Mouse (Mus musculus) liver, embryonic 14 days (tissue): ENCODE measurements around the gene Ccl2. TPM values are rescaled to one million over a fixed set of nuclear protein-coding genes. Genes with fewer than 3 reads are reported as not detected.

ENCODE experiments used
- polyA plus RNA-seq: library from polyadenylated mRNA; depleted of rRNA; stranded (reverse); fragments of >200 nt; gene quantifications from 2 replicates; pipeline ENCODE4 v1.2.3, GENCODE M21; 2012; rRNA removed

Gene Ccl2
- 1.1 and 1.3 TPM in 2 replicates for polyA plus RNA-seq

DNA sequence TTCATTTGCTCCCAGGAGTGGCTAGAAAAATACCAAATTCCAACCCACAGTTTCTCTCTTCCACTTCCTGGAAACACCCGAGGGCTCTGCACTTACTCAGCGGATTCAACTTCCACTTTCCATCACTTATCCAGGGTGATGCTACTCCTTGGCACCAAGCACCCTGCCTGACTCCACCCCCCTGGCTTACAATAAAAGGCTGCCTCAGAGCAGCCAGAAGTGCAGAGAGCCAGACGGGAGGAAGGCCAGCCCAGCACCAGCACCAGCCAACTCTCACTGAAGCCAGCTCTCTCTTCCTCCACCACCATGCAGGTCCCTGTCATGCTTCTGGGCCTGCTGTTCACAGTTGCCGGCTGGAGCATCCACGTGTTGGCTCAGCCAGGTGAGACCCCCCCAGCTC lies at the start of gene Ccl2:
Gene Ccl2, plus strand, starts transcription at position 216 of the 400 bp plus-strand sequence.

DNA sequence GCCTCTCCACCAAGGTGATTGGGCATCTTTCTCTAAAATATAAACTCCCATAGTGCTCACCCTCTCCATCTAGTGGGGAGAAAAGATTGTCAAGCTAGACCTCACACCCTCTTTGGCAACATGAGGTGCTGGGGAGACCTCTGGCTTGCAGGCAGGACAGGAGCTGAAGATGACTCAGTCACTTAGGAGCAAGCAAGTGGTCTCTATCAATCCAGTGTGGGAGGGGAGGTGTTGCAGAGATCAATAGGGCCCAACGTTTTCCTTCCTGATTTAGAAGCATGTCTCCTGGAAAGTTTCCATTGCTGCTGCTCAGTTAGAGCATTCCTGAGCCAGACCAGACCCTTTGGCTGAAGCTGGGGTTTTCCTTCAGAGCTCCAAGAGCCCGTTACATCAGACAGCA lies 3.2 kb downstream of the Ccl2 start, which contains the start of gene Gm17268:
Gene Gm17268, minus strand, starts transcription at position 28 of the 400 bp plus-strand sequence.

DNA sequence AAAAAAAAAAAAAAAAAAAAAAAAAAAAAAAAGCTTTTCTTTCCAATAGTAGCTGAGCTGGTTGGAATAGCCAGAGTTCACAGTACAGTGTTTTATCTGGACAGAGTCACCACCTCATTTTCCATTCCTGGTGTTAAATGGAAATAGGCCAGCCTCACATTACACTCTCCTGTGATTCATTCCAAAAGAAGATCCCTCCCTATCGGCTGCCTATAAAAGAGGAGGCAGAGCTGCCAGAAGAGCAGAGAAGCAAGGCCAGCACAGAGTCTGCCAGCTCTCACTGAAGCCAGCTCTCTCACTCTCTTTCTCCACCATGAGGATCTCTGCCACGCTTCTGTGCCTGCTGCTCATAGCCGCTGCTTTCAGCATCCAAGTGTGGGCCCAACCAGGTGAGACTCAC lies 10.1 kb downstream of the Ccl2 start, which contains the start of gene Ccl7:
Gene Ccl7, plus strand, starts transcription at position 242 of the 400 bp plus-strand sequence.

DNA sequence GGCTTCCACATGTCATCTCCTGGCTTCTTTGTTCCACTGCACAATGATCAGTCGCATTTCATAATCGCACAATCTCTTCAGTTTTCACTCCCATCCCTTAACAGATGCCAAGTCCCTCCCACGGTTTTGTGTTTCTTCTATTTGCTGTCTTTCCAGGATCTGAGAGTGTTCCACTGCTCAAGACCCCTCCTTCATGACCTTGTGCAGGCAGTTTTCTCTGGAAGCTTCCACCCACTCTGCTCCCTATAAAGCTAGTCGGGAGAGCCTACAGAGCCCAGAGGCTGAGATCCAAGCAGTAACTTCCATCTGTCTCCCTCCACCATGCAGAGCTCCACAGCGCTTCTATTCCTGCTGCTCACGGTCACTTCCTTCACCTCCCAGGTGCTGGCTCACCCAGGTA lies 22.3 kb downstream of the Ccl2 start, which contains the start of gene Ccl11:
Gene Ccl11, plus strand, starts transcription at position 178 of the 400 bp plus-strand sequence.

Other genes with a start within 250 kb of the Ccl2 start
- gene 5530401A14Rik, start 174.9 kb upstream of the Ccl2 start, polyA plus RNA-seq: not detected in 2 replicates
- 0.01 TPM in 1 of 2 replicates, not detected in the other for gene Asic2, start 67.1 kb upstream of the Ccl2 start, polyA plus RNA-seq
- gene Gm17268, start 3.0 kb downstream of the Ccl2 start, polyA plus RNA-seq: not detected in 2 replicates
- 0.16 and 0.27 TPM in 2 replicates for gene Ccl7, start 10.1 kb downstream of the Ccl2 start, polyA plus RNA-seq
- gene Ccl11, start 22.3 kb downstream of the Ccl2 start, polyA plus RNA-seq: 0.18 TPM in 1 of 2 replicates, not detected in the other
- gene Ccl12, start 66.3 kb downstream of the Ccl2 start, polyA plus RNA-seq: 0.47 and 0.70 TPM in 2 replicates
- gene Ccl8, start 79.6 kb downstream of the Ccl2 start, polyA plus RNA-seq: not detected in 2 replicates